Mouse (Mus musculus): ENCODE data around the gene Tagln2. TPM values are rescaled to one million over a fixed set of nuclear protein-coding genes. Genes with fewer than 3 reads are reported as not detected.

The Tagln2 gene
- polyA plus RNA-seq, 1 experiment from 2014 or later, result 113 TPM

DNA sequence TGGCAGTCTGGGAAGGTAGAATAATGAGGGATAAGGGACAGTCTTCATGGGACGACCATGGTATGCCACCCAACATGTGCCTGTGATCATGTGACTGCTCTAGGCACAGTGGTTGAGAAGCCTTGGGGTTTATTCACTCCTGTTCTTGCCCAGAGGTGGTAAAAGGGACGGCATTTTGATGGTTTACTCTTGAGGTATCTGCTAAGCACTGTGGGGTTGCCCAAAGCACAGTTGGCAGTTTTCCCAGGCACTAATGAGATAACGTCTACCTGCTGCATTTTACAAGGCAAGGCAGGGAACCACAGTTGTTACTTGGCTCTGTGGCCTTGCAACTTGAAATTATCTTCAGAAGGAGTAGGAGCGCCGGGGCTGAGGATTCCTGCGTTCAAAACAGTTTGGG lies 40.0 kb downstream of the Tagln2 start:
- 56% methylated on average over 6 of the region's 6 CpGs for WGBS (ENCODE audit: insufficient replicate concordance)
- H3K4me3 ChIP-seq (ENCODE audit: low read depth, low read length), result no peak overlapping the region

DNA sequence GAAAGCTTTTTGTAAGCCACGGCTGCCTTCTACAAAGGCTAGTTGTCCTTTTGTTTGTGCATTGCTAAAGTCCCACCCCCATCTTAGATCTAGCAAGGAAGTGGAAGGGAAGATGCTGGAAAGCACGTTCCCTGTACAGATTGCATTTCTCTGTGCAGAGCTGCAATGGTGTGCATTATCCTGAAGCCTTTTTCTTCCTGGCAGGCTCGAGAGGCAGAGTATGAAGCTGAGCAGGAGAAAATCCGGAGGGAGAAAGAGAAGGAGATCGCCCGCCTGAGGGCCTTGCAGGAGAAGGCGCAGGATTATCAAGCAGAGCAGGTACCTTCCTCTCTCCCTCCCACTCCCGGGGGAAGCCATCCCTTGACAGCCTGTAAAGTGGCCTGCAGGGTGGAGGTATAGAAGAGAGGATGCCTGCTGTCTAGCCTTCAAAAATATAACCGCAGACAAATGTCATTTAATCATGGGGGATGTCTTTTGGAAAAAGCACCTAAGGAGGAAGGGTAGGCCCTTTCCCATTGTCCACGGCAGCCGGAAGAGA lies 40.5 kb downstream of the Tagln2 start:
- no peak overlapping the region for H3K4me2 ChIP-seq (ENCODE audit: low read depth, low read length)
- H3K4me1 ChIP-seq (ENCODE audit: control insufficient read depth, low read depth, low read length), result no peaks in the 10 kb centered on the region
- H3K4me3 ChIP-seq (ENCODE audit: low read depth, low read length), result no peak overlapping the region
- no peaks in the 10 kb centered on the region for H3K36me3 ChIP-seq (ENCODE audit: control insufficient read depth, insufficient read depth)
- peaks cover 3% of the 10 kb centered on the region; the same call in 1 of the 2 replicates for H3K27me3 ChIP-seq (ENCODE audit: control insufficient read depth, insufficient read depth, low read depth, low read length)
- ATAC-seq (ENCODE audit: low read depth), result no peak
- WGBS (ENCODE audit: insufficient replicate concordance), result 55% methylated on average over 11 of the region's 11 CpGs
- H3K9ac ChIP-seq (ENCODE audit: low read depth, low read length), result no peak overlapping the region
- no peaks in the 10 kb centered on the region for H3K9me3 ChIP-seq (replicated peaks; ENCODE audit: control insufficient read depth, low read length)
- H3K27ac ChIP-seq (ENCODE audit: low read length), result no peak overlapping the region

More for the DNA sequence above, 40.0 kb downstream of the Tagln2 start:
- Histone ChIP-seq H3K4me2 (ENCODE audit: low read depth, low read length) (no peak overlapping the region), H3K9ac (ENCODE audit: low read depth, low read length) (no peak overlapping the region), H3K36me3 (ENCODE audit: control insufficient read depth, insufficient read depth) (no peaks in the 10 kb centered on the region), H3K27ac (ENCODE audit: low read length) (no peak overlapping the region), H3K4me1 (ENCODE audit: control insufficient read depth, low read depth, low read length) (no peaks in the 10 kb centered on the region), H3K9me3 (replicated peaks; ENCODE audit: control insufficient read depth, low read length) (no peaks in the 10 kb centered on the region), H3K27me3 (ENCODE audit: control insufficient read depth, insufficient read depth, low read depth, low read length) (peaks cover 3% of the 10 kb centered on the region; the same call in 1 of the 2 replicates)
- no peak for ATAC-seq (ENCODE audit: low read depth)

DNA sequence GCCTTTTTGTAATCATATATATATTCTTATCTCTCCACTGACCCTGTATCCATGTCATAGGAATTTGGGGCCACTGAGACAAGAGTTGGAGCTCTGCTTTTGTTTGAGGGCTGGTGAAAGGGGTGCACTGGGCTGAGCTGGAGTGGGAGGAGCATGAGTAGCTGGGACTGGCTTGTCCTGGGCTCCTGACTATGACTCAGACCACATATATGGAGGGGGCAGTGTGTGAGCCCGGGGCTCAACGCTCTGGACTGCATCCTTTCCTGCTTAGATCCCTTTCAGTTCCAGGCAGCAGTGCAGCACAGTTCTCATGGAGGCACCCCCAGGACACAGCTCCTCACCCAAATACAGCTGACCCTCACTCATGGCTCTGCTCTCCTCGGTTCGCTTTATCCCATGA lies 46.2 kb downstream of the Tagln2 start:
- ATAC-seq (ENCODE audit: low read depth), result no peak
- WGBS (ENCODE audit: insufficient replicate concordance), result 59% methylated on average over 4 of the region's 4 CpGs

DNA sequence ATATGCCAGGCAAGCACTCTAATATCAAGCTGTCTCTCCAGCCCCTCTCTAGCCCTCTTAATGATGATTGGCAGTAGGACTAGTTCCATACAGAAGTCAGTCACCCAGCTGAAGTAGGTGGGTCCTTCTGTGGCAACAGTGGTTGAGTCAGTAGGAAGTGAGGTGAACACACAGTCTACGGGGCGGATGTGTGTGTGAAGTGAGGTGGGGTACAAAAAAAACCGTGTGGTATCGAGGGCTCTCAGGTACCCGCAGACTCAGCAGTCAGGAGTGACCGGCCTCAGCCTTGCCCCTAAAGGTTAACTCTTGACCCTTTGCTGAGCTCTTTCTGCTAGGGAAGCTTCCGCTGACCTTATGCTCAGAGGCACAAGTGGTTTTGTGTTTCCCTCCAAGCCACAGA lies 48.7 kb downstream of the Tagln2 start:
- H3K9me3 ChIP-seq (replicated peaks; ENCODE audit: control insufficient read depth, low read length), result no peaks in the 10 kb centered on the region
- no peak overlapping the region for H3K27ac ChIP-seq (ENCODE audit: low read length)
- H3K4me2 ChIP-seq (ENCODE audit: low read depth, low read length), result no peak overlapping the region
- WGBS (ENCODE audit: insufficient replicate concordance), result 15% methylated on average over 7 of the region's 7 CpGs
- H3K9ac ChIP-seq (ENCODE audit: low read depth, low read length), result no peak overlapping the region
- H3K27me3 ChIP-seq (ENCODE audit: control insufficient read depth, insufficient read depth, low read depth, low read length), result peaks cover 11% of the 10 kb centered on the region
- H3K4me1 ChIP-seq (ENCODE audit: control insufficient read depth, low read depth, low read length), result peaks cover 3% of the 10 kb centered on the region; the same call in 1 of the 2 replicates
- H3K36me3 ChIP-seq (ENCODE audit: control insufficient read depth, insufficient read depth), result no peaks in the 10 kb centered on the region
- no peak overlapping the region for H3K4me3 ChIP-seq (ENCODE audit: low read depth, low read length)
- peak; percentile 33; the same call in 1 of the 2 replicates for ATAC-seq (ENCODE audit: low read depth)

More for the DNA sequence above, 46.2 kb downstream of the Tagln2 start:
- Histone ChIP-seq H3K36me3 (ENCODE audit: control insufficient read depth, insufficient read depth) (no peaks in the 10 kb centered on the region), H3K9me3 (replicated peaks; ENCODE audit: control insufficient read depth, low read length) (no peaks in the 10 kb centered on the region), H3K4me2 (ENCODE audit: low read depth, low read length) (no peak overlapping the region), H3K4me3 (ENCODE audit: low read depth, low read length) (no peak overlapping the region), H3K4me1 (ENCODE audit: control insufficient read depth, low read depth, low read length) (peaks cover 3% of the 10 kb centered on the region; the same call in 1 of the 2 replicates), H3K9ac (ENCODE audit: low read depth, low read length) (no peak overlapping the region), H3K27me3 (ENCODE audit: control insufficient read depth, insufficient read depth, low read depth, low read length) (peaks cover 13% of the 10 kb centered on the region), H3K27ac (ENCODE audit: low read length) (no peak overlapping the region)

DNA sequence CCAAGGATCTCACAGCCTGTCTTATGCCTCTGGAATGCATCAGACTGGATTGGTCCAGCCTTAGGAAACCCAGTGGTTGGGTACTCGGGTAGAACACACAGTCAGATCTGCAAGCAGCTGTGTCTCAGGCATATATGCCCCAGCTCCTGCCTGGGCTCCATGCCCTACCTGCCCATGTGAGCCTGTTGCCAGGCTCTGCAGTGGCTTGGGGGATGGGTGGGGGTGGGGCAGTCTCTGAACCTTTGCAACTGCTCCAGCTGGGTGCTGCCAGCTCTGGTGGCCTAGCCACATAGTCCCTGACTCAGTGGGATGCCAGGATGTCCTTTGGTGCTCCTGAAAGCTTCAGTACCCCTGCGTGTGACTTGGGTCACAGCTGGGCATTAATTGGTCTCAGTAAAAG lies 49.5 kb downstream of the Tagln2 start:
- H3K9ac ChIP-seq (ENCODE audit: low read depth, low read length), result peak overlapping the region; percentile 16; the same call in 1 of the 2 replicates

GRCm38 (mm10) chr1:172549717-172550116 lies 49.9 kb downstream of the Tagln2 start:
- Histone ChIP-seq H3K36me3 (ENCODE audit: control insufficient read depth, insufficient read depth) (no peaks in the 10 kb centered on the region), H3K9ac (ENCODE audit: low read depth, low read length) (peak overlapping the region; percentile 16; the same call in 1 of the 2 replicates), H3K27ac (ENCODE audit: low read length) (peak overlapping the region; percentile 34), H3K9me3 (replicated peaks; ENCODE audit: control insufficient read depth, low read length) (no peaks in the 10 kb centered on the region), H3K27me3 (ENCODE audit: control insufficient read depth, insufficient read depth, low read depth, low read length) (peaks cover 11% of the 10 kb centered on the region), H3K4me3 (ENCODE audit: low read depth, low read length) (peak overlapping the region; percentile 48), H3K4me2 (ENCODE audit: low read depth, low read length) (peak overlapping the region; percentile 21; the same call in 1 of the 2 replicates), H3K4me1 (ENCODE audit: control insufficient read depth, low read depth, low read length) (peaks cover 3% of the 10 kb centered on the region; the same call in 1 of the 2 replicates)
- 5% methylated on average over 8 of the region's 8 CpGs for WGBS (ENCODE audit: insufficient replicate concordance)
- no peak for ATAC-seq (ENCODE audit: low read depth)

More for the DNA sequence above, 49.5 kb downstream of the Tagln2 start:
- Histone ChIP-seq H3K27ac (ENCODE audit: low read length) (peak overlapping the region; percentile 34; the same call in 1 of the 2 replicates), H3K27me3 (ENCODE audit: control insufficient read depth, insufficient read depth, low read depth, low read length) (peaks cover 11% of the 10 kb centered on the region), H3K4me2 (ENCODE audit: low read depth, low read length) (0 out of 2 replicates have a peak overlapping the region, but pooled peaks have one; percentile 21), H3K36me3 (ENCODE audit: control insufficient read depth, insufficient read depth) (no peaks in the 10 kb centered on the region), H3K4me1 (ENCODE audit: control insufficient read depth, low read depth, low read length) (peaks cover 3% of the 10 kb centered on the region; the same call in 1 of the 2 replicates), H3K4me3 (ENCODE audit: low read depth, low read length) (peak overlapping the region; percentile 48), H3K9me3 (replicated peaks; ENCODE audit: control insufficient read depth, low read length) (no peaks in the 10 kb centered on the region)
- no peak for ATAC-seq (ENCODE audit: low read depth)
- WGBS (ENCODE audit: insufficient replicate concordance), result 12% methylated on average over 2 of the region's 2 CpGs

DNA sequence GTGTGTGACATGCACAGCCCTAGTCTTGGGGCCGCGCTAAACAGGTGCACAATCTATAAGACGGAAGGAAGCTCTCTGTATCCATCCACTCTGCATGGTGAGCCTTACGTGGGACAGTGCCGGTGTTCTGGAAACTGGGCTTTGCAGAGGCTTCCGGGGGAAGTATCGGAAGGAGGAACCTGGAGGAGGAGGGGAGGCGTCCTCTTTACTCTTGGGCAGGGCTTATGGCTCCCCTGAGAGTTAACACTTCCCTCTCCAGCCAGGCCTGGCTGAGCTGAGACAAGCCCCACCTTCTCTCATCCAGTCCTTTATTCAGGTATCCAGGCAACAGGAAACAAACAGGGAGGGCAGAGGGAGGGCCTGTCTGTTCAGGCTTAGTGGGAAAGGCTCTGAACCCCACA lies 50.7 kb downstream of the Tagln2 start:
- H3K9me3 ChIP-seq (replicated peaks; ENCODE audit: control insufficient read depth, low read length), result no peaks in the 10 kb centered on the region
- WGBS (ENCODE audit: insufficient replicate concordance), result 0% methylated on average over 8 of the region's 8 CpGs
- H3K4me3 ChIP-seq (ENCODE audit: low read depth, low read length), result peak overlapping the region; percentile 48
- ATAC-seq (ENCODE audit: low read depth), result peak; percentile 47
- no peak overlapping the region for H3K27ac ChIP-seq (ENCODE audit: low read length)
- no peaks in the 10 kb centered on the region for H3K36me3 ChIP-seq (ENCODE audit: control insufficient read depth, insufficient read depth)
- peak overlapping the region; percentile 21; the same call in 1 of the 2 replicates for H3K4me2 ChIP-seq (ENCODE audit: low read depth, low read length)
- H3K9ac ChIP-seq (ENCODE audit: low read depth, low read length), result no peak overlapping the region
- H3K4me1 ChIP-seq (ENCODE audit: control insufficient read depth, low read depth, low read length), result peaks cover 3% of the 10 kb centered on the region; the same call in 1 of the 2 replicates
- peaks cover 11% of the 10 kb centered on the region for H3K27me3 ChIP-seq (ENCODE audit: control insufficient read depth, insufficient read depth, low read depth, low read length)

GRCm38 (mm10) chr1:172551009-172551408 lies 51.2 kb downstream of the Tagln2 start:
- WGBS (ENCODE audit: insufficient replicate concordance), result 40% methylated on average over 7 of the region's 7 CpGs
- Histone ChIP-seq H3K9me3 (replicated peaks; ENCODE audit: control insufficient read depth, low read length) (no peaks in the 10 kb centered on the region), H3K27ac (ENCODE audit: low read length) (no peak overlapping the region), H3K27me3 (ENCODE audit: control insufficient read depth, insufficient read depth, low read depth, low read length) (peaks cover 11% of the 10 kb centered on the region), H3K36me3 (ENCODE audit: control insufficient read depth, insufficient read depth) (no peaks in the 10 kb centered on the region), H3K4me3 (ENCODE audit: low read depth, low read length) (no peak overlapping the region), H3K4me1 (ENCODE audit: control insufficient read depth, low read depth, low read length) (peaks cover 3% of the 10 kb centered on the region; the same call in 1 of the 2 replicates), H3K9ac (ENCODE audit: low read depth, low read length) (no peak overlapping the region), H3K4me2 (ENCODE audit: low read depth, low read length) (no peak overlapping the region)
- no peak for ATAC-seq (ENCODE audit: low read depth)

DNA sequence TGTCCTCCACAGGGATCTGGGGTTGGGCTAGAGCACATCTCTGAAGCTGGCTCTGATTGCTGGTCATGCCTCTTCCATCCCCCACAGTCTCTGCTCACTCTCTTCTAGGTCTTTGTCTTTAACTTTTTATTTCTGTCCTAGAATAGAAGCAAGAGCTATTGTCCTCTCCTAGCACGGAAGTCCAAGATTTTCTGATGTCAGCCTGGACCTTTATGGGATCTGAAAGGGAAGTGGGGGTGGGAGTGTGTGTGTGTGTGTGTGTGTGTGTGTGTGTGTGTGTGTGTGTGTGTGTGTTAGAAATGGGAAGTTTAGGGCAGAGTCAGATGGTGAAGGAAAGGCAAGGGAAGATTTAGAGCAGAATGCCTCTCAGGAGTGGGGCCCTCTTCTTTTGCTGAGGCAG lies 52.8 kb downstream of the Tagln2 start:
- Histone ChIP-seq H3K27ac (ENCODE audit: low read length) (no peak overlapping the region), H3K9ac (ENCODE audit: low read depth, low read length) (no peak overlapping the region), H3K4me1 (ENCODE audit: control insufficient read depth, low read depth, low read length) (peaks cover 3% of the 10 kb centered on the region; the same call in 1 of the 2 replicates), H3K27me3 (ENCODE audit: control insufficient read depth, insufficient read depth, low read depth, low read length) (peaks cover 11% of the 10 kb centered on the region), H3K4me2 (ENCODE audit: low read depth, low read length) (no peak overlapping the region), H3K36me3 (ENCODE audit: control insufficient read depth, insufficient read depth) (no peaks in the 10 kb centered on the region), H3K9me3 (replicated peaks; ENCODE audit: control insufficient read depth, low read length) (no peaks in the 10 kb centered on the region), H3K4me3 (ENCODE audit: low read depth, low read length) (no peak overlapping the region)
- ATAC-seq (ENCODE audit: low read depth), result no peak
- WGBS (ENCODE audit: insufficient replicate concordance), result 31% methylated on average over 1 of the region's 1 CpGs
